Mouse (Mus musculus) stomach, postnatal 0 days (tissue): ENCODE results near the gene Tnik. TPM values are rescaled to one million over a fixed set of nuclear protein-coding genes. Genes with fewer than 3 reads are reported as not detected.
A peak's percentile ranks its signal among the peaks of the same experiment; 100 is the strongest.

Experiments
- ATAC-seq: fragments of 200-750 bp; cut with Nextera tagmentation; 2 replicates; pipeline ENCODE4 v1.8.0; 2017; ENCODE audit not compliant: low FRiP score, low TSS enrichment
- DNase-seq: peaks from one replicate; pipeline ENCODE4 v3.0.0-alpha.2; 2016; ENCODE audit warnings: low spot score
- H3K27ac ChIP-seq: fragments of 300-500 bp; sonication (generic); replicated peaks from 2 replicates; pipeline ENCODE4 v1.5.1; 2014; ENCODE audit warnings: mild to moderate bottlenecking, control low read depth
- H3K27me3 ChIP-seq: fragments of 300-500 bp; sonication (generic); 2 replicates; pipeline ENCODE4 v1.6.1; 2014; ENCODE audit warnings: low read length; ENCODE audit not compliant: control insufficient read depth, insufficient read depth
- H3K36me3 ChIP-seq: fragments of 300-500 bp; sonication (generic); 2 replicates; pipeline ENCODE4 v1.6.1; 2014; ENCODE audit warnings: low read length, mixed read lengths; ENCODE audit not compliant: control insufficient read depth, insufficient read depth
- H3K4me1 ChIP-seq: fragments of 300-500 bp; sonication (generic); replicated peaks from 2 replicates; pipeline ENCODE4 v1.6.1; 2014; ENCODE audit warnings: antibody characterized with exemption; ENCODE audit not compliant: control insufficient read depth, insufficient read depth
- H3K4me2 ChIP-seq: fragments of 300-500 bp; sonication (generic); replicated peaks from 2 replicates; pipeline ENCODE4 v1.6.1; 2014; ENCODE audit warnings: low read depth, mild to moderate bottlenecking, control low read depth, moderate library complexity
- H3K4me3 ChIP-seq: fragments of 300-500 bp; sonication (generic); 2 replicates; pipeline ENCODE4 v1.5.1; 2014; ENCODE audit warnings: low read depth, low read length, control low read depth
- H3K9ac ChIP-seq: fragments of 300-500 bp; sonication (generic); 2 replicates; pipeline ENCODE4 v1.6.1; 2014; ENCODE audit warnings: mild to moderate bottlenecking, low read length, control low read depth, mixed read lengths
- H3K9me3 ChIP-seq: fragments of 300-500 bp; sonication (generic); 2 replicates; pipeline ENCODE4 v1.6.1; 2016; ENCODE audit warnings: low read length; ENCODE audit not compliant: control insufficient read depth
- CTCF ChIP-seq: IDR thresholded peaks from 2 replicates; pipeline ENCODE4 v1.5.1; 2016; ENCODE audit warnings: antibody characterized with exemption, low read depth, mild to moderate bottlenecking, moderate library complexity
- EP300 ChIP-seq: optimal IDR thresholded peaks from 2 replicates; pipeline ENCODE3; 2016; ENCODE audit warnings: antibody characterized with exemption
- WGBS: fragments of 180-500 bp; shearing (Covaris S2); extraction: QIAGEN DNeasy Blood & Tissue Kit; methylation state at CpG from one replicate; pipeline ENCODE4 v1.1.7; 2014; 5-methylcytosine and 5-hydroxymethylcytosine counted together
- polyA plus RNA-seq: library from polyadenylated mRNA; unstranded; fragments of >200 nt; fragmentation: Nextera tagmentation; extraction: Ambion mirVana; gene quantifications from 2 replicates; pipeline ENCODE4 v1.2.1, GENCODE M21; 2015

The Tnik gene
- polyA plus RNA-seq, 1 experiment from 2014 or later: 4.6 TPM

DNA sequence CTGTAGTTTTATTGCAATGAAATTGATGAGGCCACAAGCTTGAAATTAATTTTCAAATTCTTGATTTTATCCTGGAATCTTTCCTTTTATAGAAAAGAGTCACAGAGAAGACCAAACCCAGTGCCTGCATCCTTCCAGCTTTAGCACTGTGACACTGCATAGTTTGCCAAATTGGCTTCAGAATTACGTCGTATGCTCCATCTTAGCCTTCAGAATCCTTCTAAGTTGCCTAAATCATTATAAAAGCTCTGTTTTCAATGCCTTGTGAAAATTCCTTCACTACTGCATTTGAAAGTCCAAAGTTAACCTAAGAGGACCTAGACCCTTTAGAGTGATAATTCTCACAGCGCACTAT is 234.5 kb downstream of the Tnik start:
- H3K4me3 ChIP-seq: no peak overlapping the region
- no peak for ATAC-seq
- 80% methylated on average over 3 of the region's 3 CpGs for WGBS

DNA sequence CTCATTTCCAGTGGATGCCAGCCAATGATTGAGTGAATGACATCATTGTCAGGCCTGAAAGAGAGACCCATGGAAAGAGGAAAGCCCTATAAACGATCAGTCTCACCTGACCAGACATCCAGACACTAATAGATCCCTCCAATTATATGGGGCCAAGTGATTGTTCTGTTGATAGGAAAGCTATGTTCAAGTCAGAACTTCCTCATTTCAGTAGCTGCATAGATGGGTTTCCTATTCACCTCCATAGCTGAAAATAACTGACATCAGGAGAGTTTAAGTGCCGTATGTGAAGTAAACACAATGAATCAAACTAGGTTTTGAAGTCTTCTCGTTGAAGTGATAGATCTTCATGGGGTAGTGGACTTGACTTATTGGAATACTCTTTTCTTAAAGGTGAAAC is 239.7 kb downstream of the Tnik start:
- Histone ChIP-seq H3K27me3 (no peaks in the 10 kb centered on the region), H3K4me3 (no peak overlapping the region), H3K9me3 (no peaks in the 10 kb centered on the region), H3K27ac (no peak overlapping the region), H3K4me1 (no peaks in the 10 kb centered on the region), H3K9ac (no peak overlapping the region), H3K4me2 (no peak overlapping the region), H3K36me3 (no peaks in the 10 kb centered on the region)
- TF ChIP-seq CTCF (no peak), EP300 (no peak)
- ATAC-seq: no peak
- 79% methylated on average over 3 of the region's 3 CpGs for WGBS
- no peak for DNase-seq

More for the DNA sequence above, 234.5 kb downstream of the Tnik start:
- Histone ChIP-seq H3K9me3 (no peaks in the 10 kb centered on the region), H3K4me2 (no peak overlapping the region), H3K36me3 (no peaks in the 10 kb centered on the region), H3K9ac (no peak overlapping the region), H3K27ac (no peak overlapping the region), H3K27me3 (no peaks in the 10 kb centered on the region), H3K4me1 (no peaks in the 10 kb centered on the region)
- TF ChIP-seq EP300: no peak
- no peak for DNase-seq

- Histone ChIP-seq H3K4me2 (no peak overlapping the region), H3K36me3 (no peaks in the 10 kb centered on the region), H3K27me3 (no peaks in the 10 kb centered on the region), H3K9ac (no peak overlapping the region), H3K4me3 (no peak overlapping the region), H3K27ac (no peak overlapping the region), H3K4me1 (no peaks in the 10 kb centered on the region), H3K9me3 (no peaks in the 10 kb centered on the region)
- no peak for DNase-seq
- ATAC-seq: no peak
- WGBS: 84% methylated on average over 6 of the region's 6 CpGs
- TF ChIP-seq EP300 (no peak), CTCF (no peak)
Observed at GRCm38 (mm10) chr3:28509337-28509935, 246.4 kb downstream of the Tnik start.

DNA sequence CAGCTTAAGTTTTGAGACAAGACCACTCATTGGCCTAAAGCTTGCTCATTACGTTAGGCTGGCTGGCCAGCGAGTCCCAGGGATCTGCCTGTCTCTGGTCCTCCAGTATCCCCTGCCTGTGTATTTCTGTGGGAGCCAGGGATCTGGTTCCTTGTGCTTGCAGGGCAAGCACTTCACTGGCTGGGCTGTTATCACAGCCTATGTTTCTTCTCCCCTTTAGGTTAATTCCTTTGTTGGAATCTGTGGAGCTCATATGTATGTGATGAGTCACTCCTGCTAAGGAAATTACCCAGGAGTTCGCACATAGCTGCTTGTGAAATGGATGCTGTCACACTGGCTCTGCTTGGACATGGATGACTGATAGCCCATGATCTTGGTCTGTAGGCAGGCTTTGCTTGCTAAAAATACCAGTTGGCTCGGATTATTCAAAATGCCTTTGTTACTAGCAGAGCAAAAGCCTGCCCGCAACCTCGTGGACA is 260.0 kb downstream of the Tnik start:
- DNase-seq: no peak
- TF ChIP-seq CTCF (no peak), EP300 (no peak)
- no peaks in the 10 kb centered on the region for H3K9me3 ChIP-seq
- H3K27me3 ChIP-seq: no peaks in the 10 kb centered on the region
- H3K4me3 ChIP-seq: no peak overlapping the region
- peak overlapping the region; percentile 49 for H3K27ac ChIP-seq
- WGBS: 21% methylated on average over 6 of the region's 6 CpGs
- peak; percentile 78 for ATAC-seq
- no peaks in the 10 kb centered on the region for H3K36me3 ChIP-seq
- H3K9ac ChIP-seq: no peak overlapping the region
- H3K4me2 ChIP-seq: 0 out of 2 replicates have a peak overlapping the region, but pooled peaks have one; percentile 1
- H3K4me1 ChIP-seq: no peaks in the 10 kb centered on the region

DNA sequence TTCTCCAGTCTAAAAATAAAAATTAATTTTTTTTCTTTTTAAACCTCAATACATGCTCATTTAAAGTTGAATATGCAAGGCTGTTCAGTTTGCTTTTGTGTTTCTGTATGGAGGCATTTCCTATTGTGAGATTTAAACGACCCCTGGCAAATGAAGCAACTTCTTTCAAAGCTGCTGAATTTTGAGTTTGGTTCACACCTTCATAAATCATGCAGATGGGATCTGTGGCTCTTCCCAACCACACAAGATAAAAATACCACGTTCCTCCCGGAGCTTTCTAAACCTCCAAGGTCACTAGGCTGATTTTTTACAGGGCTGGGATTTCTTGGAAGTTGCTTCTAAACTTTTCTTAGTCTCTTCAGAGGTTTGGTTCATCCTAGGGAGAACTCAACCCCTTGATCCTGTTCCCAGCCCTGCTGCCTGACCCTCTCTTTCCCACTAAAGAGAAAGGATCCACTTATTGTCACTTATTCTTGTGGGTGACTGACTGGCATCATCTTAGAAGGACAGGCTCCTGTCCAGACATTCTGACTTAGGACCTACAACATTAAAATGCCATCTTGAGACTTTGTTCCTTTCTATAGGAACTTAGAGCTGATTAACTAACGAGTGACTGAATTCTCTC is 260.6 kb downstream of the Tnik start:
- Histone ChIP-seq H3K27me3 (no peaks in the 10 kb centered on the region), H3K4me1 (no peaks in the 10 kb centered on the region), H3K36me3 (no peaks in the 10 kb centered on the region), H3K9ac (no peak overlapping the region), H3K9me3 (no peaks in the 10 kb centered on the region), H3K4me2 (no peak overlapping the region), H3K27ac (peak overlapping the region; percentile 49), H3K4me3 (no peak overlapping the region)
- WGBS: 38% methylated on average over 4 of the region's 4 CpGs
- TF ChIP-seq EP300: no peak
- TF ChIP-seq CTCF: no peak
- ATAC-seq (no peak), DNase-seq (no peak)

DNA sequence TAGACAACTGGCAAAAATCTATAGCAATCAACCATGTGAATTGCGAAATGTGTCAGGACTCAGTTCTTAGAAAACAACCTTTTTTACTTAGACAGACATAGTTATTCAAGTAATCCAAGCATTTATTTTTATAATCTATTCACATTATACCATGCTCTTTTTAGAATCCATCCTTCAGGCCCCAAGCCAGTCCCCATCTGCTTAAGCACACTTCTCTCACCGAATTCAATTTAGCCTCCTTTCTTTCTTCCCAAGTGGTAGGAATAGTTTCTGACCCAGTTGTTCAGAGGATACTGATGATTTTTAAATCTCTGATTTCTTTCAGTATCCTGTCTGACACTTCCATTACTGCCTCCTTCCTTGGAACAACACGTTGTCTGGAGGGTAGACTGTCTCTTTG is 261.5 kb downstream of the Tnik start:
- TF ChIP-seq EP300: no peak
- TF ChIP-seq CTCF: no peak
- H3K36me3 ChIP-seq: no peaks in the 10 kb centered on the region
- no peaks in the 10 kb centered on the region for H3K27me3 ChIP-seq
- H3K9ac ChIP-seq: no peak overlapping the region
- no peaks in the 10 kb centered on the region for H3K4me1 ChIP-seq
- no peak overlapping the region for H3K4me3 ChIP-seq
- DNase-seq (no peak), ATAC-seq (no peak)
- H3K9me3 ChIP-seq: no peaks in the 10 kb centered on the region
- WGBS: 71% methylated on average over 3 of the region's 3 CpGs
- H3K27ac ChIP-seq: no peak overlapping the region
- H3K4me2 ChIP-seq: no peak overlapping the region
